Mouse (Mus musculus): ENCODE measurements around the gene Acot5.

- TF ChIP-seq POLR2A (IDR thresholded peaks at IDR 0.05; ENCODE audit: low read depth, low read length) (no peak), CTCF (IDR thresholded peaks at IDR 0.05; ENCODE audit: borderline replicate concordance, insufficient read depth, low read length) (no peak)
Observed at GRCm38 (mm10) chr12:84053679-84054391, 15.3 kb upstream of the Acot5 start.

Data from embryonic fibroblast, embryonic 13.5 days (primary cell).